Mouse (Mus musculus) kidney, postnatal 25 days (tissue): ENCODE measurements at regions not wholly inside any gene's neighbourhood (a gene's known extent, or its start where the extent isn't known, plus 50 kb on each side); places are given as distances from the start of the nearest gene placed in this dataset.

Source experiments
- DNase-seq, 2 experiments: peaks; one replicate each; pipeline ENCODE4 v3.0.0; 2021; ENCODE audit warnings: mixed read lengths in 2 of 2

DNA sequence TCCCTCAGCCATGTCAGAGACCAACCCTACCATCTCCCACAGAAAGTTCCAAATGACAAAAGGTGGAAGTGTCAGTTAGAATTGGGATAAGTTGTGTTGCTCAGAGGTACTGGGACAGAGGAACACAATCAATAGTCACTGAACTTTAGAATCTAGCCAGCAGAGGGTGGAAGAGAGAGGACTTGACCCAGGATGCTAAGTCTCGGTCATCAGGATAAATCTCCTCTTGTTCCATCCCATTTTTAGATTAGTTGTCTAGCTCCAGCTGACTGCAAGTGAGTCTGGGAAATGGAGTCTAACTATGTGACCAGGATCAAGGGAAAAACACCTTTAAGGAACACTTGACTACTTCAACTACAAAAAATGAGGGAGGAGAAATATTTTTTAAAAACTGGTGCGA, 91.5 kb downstream of the Fam84b start:
- DNase-seq, result peak in 1 of 2 experiments; percentile 37

DNA sequence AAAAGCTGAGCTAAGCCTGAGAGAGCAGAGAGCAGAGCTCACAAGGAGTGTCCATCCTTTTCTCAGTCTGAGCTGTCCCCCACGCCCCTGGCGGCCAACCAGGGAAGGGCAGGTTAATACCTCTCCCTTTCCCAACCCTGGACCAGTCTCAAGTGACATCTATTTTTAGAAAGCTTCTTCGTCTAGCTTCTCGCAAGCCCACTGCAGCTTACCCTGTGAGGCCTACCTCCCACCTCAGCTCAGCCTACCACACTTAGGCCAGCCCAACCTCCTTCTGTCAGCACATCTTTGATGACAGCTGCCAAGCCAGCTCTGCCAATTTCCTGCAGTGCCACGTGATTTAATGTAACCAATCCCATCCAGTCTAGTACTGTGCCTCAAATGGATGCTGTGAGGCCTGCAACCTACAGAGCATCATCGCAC, 93.6 kb downstream of the Fam84b start:
- DNase-seq, result peak; percentile 77 to 80

DNA sequence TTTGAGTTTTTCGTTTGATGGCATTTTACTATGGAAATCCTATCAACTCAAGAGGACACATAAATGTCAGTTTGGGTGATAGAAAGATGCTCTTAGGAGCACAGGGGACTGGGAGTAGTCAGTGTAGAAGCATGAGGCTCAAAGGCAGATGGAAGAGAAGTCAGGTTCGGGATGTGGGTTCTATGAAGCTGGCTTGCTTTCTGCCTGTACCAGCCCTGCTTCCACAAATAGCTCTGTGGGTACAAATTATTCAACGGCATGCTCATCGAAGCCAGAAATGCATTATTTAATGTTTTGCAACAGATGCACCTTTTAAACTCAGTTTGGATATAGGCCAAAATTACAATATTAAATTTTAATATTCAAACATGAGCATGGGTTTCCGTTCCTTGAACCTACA, 99.3 kb downstream of the Fam84b start:
- DNase-seq, result no peak

DNA sequence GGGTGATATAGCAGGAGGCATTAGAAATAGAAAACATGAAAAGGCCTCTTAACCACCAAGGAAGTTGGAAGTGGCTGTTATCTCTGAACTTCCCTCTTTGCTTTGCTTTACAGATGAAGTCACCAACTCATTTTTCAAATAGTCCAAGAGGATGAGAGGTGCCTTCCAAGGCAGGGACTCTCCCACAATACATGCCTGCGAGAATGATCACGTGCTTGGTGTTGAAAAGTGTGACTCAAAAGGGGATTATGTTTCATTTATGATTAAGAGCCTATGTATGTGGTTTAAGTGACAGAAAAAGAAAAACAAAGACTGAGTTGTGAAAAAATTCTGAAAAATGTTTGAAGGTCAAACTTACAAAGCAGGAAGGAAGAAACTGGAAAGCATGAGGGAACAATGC, 114.0 kb downstream of the Fam84b start:
- DNase-seq, result no peak

DNA sequence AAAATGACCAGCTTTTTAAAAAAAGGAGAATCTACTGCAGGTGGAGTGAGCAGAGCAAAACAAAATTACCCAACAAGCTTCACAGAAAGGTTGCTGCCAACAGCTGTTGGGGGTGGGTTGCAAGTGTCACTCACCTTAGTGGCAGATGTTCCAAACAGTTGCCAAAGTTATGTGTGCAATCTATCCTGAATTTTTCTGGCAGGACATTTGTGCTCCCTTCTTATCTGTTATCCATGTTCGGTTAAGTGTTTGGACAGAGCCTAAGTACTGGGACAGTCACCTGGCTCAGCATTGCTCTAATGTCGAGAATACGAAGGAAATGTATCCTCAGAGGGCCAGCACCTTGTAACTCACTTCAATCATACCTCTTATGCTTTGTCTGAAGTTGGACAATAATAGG, 115.3 kb downstream of the Fam84b start:
- DNase-seq, result no peak

DNA sequence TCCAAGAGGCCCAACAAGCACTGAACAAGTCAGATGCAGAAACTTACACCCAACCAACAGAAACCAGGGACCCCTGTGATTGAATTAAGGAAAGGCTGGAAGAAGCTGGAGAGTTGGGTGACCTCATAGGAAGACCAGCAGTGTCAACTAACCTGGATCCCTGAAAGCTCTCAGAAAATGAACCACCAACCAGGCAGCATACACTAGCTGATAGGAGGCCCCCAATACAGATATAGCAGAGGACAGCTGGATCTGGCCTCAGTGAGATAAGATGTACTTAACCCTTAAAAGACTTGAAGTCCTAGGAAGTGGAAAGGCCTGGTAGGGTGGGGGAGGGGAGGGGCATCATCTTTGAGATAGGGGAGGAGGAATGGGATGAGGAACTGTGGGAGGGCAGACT, 121.2 kb downstream of the Fam84b start:
- no peak for DNase-seq

DNA sequence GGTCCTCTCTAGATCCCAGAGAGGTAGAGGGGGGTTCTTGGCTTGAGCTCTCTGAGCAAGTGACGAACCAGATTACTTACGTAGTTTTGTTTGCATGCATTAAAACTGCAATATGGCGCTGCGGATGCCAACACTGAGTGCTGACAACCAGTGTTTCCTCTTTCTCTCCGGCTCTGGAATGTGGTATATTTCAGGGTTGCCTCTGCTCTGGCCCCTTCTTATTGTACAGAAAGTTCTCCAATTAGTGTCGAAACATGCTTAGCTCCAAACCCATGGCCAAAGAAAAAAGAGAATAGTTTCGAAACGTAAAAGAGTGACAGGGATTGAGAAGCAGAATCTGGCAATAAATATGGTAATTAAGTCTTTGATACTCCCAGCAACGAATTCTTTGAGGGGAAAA, 124.8 kb downstream of the Fam84b start:
- DNase-seq, result no peak

DNA sequence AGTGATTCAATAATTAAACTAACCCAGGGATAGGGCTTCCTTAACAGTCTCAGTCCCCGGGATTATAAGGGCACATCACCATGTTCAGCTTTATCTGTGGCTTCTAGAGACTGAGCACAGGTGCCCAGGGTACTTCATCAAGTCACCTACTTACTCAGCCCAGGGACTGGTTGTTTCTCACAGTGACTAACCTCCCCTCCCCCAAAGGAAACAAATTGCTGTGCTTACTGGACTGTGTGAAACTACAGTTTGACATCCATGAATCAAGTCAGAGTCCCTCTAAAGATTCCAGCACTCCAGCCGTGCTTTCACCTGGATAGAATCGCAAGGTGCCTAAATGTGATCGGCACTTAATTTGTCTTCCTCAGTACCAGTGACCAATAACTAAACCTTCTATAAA, 125.2 kb downstream of the Fam84b start:
- DNase-seq, result no peak

DNA sequence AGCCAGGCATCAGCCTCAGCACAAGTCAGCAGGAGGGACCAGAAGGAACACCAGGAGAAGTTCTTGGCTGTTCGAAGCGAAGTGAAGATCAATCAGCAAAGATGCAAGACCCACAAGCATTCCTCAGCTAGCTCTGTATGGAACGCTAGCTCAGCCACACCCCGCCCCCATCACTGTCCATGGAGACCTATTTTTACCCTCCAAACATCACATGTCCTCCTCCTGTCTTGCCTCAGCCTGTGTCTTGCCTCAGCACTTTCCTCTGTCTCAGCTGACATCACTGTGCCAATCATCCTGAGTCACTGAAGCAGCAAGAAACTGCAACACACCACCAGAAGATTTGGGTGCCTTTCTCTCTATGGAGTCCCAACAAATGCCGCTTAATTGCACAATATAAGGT, 134.2 kb downstream of the Fam84b start:
- no peak for DNase-seq

DNA sequence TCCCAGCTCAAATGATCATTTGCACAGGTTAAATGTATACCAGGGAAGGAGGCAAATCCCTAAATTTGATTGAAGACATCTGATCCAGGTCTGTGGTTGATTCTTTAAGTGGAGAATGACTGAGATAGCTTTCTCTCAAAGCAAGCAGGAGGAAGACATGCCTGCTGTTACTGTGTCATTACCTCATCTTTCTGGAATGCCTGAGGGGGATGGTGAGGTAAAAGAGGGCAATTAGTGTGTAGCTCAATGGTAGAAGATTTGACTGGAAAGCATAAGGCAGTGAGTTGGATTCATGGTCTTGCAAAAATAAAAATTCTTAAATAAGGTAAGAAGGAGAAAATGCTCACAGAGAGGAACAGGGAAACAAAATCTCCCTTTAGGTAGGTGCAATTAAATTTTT, 144.9 kb downstream of the Fam84b start:
- no peak for DNase-seq

DNA sequence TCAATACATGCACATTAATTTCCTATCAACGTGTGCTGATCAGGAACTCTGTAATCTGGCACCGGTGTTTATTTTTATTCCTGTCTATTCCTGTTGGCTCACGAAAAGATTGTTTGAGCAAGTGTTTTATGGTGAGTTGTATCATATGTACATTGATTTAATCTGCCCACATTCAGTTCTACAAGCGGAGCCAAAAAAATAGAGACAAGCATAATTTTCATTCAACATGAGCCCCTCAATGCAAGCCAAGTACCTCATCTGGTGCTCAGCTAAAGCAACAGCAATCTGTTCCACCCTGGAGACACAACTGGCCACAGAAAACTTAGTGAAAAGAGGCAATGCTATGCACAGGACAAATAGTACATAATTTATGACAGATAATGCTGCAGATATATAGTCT, 147.6 kb downstream of the Fam84b start:
- DNase-seq, result no peak

DNA sequence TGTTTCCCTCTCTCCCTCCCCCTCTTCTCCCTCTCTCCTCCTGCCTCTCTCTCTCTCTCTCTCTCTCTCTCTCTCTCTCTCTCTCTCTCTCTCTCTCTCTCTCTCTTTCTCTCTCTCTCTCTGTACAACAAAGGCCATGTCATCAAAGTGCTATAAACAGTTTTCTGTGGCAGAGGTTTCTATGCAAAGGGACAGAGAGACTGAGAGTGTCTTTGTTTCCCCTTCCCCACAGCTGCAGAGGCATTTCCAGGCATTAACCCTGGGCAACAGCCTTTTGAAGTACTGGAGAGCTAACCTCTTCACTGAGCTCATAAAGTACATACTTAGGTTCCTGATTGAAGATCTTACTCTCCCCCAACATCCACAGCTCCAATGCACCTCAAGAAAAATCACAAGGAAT, 152.3 kb downstream of the Fam84b start:
- DNase-seq, result no peak

DNA sequence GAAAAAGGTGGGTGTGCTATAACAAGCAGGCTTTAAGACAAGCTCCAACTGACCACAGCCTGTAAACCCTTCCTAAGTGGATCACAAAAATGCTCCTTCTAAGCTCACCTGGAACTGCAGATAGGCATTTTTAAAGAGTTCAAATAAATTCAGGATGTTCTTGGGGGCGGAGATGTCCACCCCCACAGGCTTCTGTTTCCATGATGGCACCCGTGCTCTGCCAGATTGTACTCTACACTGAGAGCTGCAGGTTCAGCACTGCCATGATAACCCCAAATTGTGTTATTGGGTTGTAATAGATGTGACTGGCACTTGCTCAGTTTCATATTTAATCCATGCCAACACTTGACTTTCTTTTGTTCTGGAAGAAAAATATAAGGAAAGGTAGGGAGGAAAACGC, 158.8 kb downstream of the Fam84b start:
- DNase-seq, result no peak

DNA sequence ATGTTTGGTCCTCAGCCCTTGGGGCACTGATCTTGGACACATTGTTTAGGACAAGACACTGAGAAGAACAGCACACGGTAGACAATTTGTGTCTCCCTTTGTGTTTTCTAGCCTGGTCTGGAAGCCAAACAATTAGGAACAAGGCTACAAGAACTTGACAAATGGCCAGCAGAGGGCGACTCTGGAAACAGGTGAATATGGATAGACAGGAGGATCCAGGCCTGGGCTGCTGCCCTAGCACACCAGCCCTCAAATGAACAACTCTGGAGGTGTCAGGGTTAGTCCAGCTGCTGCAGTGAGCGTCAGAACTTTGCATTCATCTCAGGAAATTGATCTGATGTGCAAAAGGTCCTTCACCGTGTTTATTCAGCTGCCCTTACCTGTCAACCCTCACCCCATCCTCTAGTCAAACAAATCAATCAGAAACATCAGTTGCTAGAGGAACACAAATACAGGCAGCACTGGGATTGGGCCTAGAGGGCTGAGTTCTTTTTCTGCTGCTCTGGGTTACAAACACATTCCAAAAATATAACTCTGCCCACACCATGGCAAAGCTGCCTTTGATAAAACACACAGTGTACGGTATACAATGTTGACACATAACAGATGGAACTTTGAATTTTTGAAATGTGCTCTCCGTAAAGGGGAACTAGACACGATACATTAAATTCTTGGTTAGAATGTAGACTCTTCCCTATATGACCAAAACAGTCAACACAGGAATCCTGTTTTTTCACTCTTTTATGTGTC, 159.7 kb downstream of the Fam84b start:
- DNase-seq, result peak; percentile 55 to 82

DNA sequence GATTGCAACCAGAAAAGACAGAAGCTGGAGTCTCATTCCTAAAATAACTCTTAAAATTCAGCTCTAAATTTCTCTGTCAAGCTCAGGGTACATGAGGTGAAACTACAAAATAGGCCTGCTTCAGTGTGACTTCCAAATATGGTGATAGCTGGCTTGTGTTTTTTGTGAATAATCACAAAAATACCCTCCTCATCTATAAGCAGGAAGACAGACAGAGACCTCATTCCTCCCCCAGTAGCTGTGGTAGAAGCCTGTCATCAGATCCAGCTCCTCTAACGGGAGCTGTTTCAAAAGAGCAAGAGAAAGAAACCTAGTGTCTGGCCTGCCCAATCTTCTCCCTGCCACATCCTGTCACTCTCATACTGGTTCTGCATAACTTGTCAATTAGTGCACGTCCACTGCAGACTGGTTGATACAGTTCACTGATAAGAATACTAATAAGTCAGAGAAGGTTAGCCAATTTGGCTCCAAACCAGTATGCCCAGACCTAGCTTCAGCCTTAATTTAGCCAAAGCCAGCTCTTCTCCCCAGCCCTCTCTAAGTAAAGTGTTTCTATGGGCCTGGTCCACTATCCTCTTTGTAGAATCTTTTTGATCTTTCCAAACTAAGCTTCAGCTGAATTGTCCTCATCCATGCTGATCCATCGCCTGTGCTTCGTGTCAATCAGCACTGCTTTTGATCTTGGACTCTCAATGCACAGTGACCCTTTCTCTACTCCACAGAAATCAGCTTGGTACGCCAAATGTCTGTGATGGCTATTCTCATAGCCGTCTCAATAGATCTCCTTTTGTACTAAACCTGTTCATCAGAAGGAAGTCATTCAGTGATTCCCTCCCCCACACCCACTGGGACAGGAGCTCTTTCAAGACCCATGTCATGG, 160.6 kb downstream of the Fam84b start:
- no peak for DNase-seq

DNA sequence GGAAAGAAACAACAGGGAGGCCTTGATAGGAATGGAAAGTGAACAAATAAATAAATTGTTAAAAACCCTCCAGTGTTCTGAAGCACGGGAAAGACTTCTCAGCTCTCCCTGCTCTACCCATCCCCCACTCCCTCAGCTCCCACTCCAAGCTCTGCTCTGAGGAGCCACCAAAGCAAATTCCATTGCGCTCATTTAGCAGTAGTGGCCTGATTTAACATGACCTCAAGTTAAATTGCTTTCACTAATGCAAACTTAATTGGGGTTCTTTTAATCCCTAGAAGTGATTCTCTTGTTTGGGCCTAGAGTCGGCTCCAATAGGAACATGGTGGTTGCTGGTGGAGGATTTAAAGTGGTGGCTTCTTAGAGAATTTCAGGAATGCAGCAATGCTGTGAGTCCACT, 161.4 kb downstream of the Fam84b start:
- no peak for DNase-seq

DNA sequence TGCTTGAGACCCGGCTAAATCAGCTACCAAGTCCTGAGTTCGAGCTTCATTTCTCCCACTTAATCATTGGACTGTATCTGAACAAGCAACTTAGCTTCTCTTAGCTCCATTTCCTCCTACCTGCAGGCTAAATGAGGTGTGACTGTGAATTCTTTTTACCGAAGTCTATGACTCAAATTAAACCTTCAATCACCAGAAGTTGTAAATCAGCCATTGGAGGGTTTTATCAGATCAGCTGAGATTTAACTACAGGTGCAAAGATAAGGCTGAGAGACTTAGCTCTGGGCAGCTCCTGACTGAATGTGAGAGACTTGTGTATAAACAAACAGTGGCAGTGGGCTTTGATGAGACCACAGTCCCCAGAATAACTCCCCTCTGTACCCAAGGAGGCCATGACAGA, 176.2 kb downstream of the Fam84b start:
- no peak for DNase-seq

DNA sequence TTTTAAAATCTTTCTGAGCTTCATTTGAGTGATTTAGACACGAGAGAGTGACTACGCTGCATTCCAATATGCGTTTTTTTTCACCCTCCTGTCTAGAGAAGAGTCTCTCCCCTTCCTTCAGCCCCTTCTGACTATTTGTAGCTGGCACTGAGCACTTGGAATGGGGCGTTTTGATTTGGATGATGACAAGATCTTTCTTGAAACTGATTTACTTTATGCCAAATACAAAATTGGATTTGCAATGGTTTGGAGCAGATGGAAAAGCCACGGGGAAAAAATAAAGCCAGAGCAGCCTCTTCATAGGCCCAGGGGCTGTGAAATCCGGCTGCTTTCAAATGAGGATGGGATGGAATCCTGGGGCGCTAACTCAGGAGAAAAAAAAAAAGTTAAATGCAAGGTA, 196.0 kb downstream of the Fam84b start:
- no peak for DNase-seq

DNA sequence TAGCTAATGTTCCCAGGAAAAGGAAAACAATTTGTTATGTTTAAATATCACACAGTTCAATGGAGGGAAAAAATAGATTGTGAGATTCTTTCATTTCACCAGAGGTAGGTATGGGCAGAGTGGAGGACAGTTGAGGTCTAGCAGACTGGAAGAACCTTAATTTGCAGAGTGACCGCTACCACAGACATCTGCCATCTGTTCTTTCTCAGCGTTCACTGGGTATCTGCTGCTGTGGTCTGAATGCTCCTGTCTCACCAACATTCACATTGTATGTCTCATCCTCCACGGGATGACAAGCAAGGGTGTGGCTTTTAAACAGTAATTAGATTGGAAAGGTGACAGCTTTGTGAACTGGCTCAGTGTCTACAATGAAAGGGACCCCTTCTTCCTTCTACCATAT, 198.5 kb downstream of the Fam84b start:
- no peak for DNase-seq

DNA sequence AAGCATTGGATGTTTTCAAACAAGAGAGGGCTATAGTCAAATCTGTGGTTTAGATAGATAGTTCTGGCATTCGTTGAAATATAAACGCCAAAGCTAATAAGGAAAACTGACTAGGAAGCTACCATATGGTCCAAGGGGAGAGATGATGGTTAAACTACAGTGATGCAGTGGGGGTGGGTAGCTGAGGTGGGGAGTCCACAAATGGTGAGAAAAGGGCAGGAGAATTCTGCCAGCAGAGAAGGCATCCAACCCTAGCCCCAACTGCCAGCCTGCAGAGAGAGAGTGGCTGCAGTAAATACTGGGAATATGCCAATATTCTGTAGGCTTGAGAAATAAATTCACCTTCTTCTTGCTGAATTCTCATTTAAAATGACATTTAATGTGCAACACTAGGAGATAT, 204.3 kb downstream of the Fam84b start:
- no peak for DNase-seq

DNA sequence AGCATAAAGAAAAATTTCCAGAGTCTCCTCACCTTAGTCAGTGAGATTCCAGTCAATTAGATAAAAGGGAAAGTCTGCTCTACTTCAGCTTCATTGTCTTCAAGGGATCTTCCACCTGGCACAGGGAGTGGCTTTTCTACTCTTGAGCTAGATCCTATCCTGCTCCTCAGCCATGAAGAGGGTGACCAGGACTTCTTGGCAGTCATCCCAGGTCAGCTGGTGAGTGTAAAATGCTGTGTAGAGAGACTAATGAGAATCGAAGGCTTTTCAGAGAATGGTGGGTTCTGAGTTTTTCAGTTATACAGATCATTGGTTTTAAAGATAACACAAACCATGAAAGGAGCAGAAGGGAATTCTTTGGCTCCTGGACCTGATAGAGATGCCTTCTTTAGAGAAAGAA, 211.8 kb downstream of the Fam84b start:
- DNase-seq, result peak in 1 of 2 experiments; percentile 2

DNA sequence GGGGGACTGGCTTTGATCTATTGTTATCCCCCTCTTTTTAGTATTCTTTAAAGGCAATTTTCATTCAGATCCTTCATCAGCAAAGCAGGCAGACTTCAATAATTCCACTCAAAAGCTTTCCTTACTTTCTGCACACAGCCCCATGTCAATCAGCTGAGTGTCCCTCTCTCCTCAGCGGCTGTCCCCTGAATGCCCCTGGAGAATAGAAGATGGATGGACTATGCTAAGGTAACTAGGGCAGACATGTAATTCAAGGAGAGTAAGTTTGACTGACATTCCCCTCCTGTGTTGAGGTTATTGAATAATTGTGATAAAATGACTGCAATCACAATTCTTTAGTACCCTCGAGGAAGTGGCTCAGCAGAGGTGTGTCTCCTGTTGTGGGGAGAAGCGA, 220.1 kb downstream of the Fam84b start:
- no peak for DNase-seq

DNA sequence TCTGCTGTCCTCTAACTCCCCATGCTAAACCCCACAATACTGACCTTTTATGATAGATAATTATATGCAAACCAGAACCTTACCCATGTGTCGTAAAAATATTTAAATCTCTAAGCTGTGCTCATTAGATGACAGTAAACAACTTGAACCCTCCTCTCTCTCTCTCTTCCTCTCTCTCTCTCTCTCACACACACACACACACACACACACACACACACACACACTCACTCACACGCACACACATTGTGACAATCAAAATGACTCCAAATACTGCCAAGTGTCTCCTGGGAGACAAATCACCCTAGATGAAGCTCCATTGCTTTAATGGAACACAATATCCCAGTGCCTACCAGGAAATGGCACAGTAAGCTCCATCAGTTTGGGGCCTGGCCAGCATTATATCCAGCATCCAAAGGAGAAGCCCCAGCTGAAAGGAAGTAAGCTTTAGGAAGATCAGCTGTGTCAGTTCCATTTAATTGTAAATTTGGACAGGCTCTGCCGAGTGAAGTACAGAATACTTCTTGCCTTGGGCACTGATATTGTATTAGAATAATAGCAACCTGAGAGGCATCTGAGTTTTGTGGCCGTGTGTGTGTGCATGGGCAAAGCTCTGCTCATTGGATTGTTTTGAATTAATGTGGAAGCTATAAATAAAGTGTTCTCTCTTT, 220.7 kb downstream of the Fam84b start:
- no peak for DNase-seq
